Mouse (Mus musculus) mouse trophoblast stem cell (cell line): ENCODE data around the gene Gria4.
"Not testable (repeated sequence)": the region's sequence is repeated elsewhere in the genome, so short reads cannot be mapped to it uniquely, and the experiment has no call there.

ENCODE experiments used
- in situ Hi-C, 2 experiments: fragments of 300-500 bp; cut with MseI, MboI; formaldehyde crosslinking; loops; 2 replicates in 1 of 2; 3 replicates in 1 of 2; pipeline ENCODE4 v1.15.1; 2025

Gria4 gene

DNA sequence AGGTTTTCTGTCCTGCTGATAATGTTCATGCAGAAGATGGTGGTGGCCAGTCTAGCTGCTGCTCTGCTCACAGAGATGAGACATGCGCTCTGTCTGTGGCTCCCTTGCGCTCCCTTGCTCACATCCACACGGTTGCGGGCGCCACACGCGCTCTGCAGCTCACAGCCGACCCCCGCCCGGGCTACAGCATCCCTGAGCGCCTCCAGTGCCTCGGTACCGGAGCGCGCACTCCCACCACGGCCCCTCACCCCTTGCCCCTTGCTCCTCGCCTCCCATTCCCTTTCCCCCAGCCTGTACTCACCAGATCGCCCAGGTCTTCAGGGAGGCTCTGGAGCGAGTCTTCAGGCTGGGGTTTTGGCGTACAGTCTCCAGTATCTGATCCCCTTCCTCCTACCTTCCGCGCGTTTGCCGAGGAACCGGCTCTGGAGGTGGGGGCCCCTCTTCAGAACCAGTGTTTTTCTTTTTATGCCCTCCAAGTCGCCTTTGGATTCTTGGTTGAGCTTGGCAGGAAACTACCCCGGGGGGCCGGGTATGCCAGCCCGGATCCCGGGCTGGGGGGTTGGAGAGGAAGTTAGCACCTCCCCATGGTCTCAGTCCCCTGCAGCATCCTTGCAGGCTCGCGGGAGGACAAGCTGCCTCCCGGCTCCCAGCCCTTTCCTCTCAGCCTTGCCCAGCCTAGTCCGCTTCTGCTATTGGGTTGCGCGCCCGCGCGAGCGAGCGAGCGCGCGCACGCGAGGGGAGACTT, at the start of gene Gria4:
Gria4 (minus strand) TSS at position 691 of the 745 bp plus-strand sequence.
- in situ Hi-C loops = no loop called here

DNA sequence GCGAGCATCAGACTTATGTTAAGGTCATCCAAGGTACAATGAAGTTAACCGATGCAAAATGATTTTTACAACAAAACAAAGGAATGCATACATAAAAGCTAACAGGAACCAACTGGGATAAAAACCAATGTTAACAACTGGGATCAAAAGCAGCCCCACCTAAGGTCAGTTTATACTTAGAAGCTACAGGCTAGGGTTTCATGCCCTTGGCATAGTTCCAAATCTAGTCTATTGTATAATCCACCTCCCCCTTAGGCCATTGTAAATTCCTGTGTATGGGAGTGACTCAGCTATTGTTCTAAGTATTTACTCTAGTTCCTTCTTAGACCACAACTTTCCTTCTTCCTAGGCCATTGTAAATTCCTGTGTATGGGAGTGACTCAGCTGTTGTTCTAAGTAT, 14.9 kb upstream of the Gria4 start:
- in situ Hi-C loops = not testable (repeated sequence)

DNA sequence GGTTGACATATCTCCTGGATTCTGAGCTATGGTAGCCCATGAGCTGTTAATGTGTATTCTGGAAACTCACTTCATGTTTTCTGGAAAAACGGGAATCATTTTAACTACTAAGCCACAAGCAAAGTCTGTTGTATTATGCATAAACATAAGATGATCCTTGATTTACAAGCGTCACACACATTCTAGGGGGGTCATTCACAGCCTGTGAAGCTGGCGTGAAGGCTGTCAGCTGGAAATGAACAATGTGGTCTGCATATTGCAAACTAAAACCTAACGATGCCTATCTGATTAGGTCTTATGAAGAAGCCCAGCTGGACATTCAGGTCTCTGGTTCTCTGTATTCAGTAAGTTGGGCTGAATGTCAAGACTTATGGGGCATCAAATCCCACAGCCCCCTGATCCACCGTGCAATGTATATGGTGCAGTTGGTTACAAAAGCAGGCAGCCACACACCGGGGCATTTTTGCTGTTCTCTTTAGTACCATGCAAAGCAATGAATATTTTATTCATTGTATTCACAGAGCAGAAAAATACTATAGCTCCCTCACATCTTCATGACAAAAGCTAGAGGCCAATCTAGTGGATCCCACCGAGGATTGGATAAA, 7.2 kb upstream of the Gria4 start:
- in situ Hi-C loops = no loop called here

DNA sequence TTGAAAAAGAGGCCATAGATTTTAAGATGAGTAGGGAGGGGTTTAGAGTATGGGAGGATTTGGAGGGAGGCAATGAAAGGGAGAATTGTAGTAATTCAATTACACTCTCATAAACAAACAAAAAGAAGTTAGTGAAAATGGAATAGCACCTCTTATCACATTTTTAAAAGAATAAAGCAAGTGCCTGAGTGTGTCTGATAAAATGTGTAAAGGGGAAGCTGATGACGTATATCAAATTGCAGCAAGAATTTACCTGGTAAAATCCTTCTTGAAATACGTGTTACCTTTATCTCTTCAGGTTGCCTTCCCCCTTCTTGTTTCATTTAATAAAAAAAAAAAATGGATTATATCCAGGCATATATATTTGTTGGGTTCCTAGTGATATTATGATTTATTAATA, 1.4 kb upstream of the Gria4 start:
- in situ Hi-C loops = no loop called here

DNA sequence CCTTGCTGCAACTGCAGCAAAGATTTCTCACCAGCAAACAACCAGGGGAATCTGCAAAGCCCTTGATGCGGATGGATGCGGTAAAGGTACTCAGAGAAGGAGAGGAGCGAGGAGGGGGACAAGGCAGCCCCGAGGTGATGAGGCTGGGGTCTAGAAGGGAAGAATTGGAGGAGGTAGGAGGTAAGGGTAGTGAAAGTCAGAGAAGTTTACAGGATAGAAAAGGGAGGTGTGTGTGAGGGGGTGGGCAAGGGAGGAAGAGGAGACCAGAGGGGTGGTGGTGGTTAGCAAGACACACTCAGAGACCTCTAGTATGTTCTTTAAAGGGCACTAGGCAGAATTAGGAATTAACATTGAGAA, 233 bp upstream of the Gria4 start:
- in situ Hi-C loops = no loop called here

DNA sequence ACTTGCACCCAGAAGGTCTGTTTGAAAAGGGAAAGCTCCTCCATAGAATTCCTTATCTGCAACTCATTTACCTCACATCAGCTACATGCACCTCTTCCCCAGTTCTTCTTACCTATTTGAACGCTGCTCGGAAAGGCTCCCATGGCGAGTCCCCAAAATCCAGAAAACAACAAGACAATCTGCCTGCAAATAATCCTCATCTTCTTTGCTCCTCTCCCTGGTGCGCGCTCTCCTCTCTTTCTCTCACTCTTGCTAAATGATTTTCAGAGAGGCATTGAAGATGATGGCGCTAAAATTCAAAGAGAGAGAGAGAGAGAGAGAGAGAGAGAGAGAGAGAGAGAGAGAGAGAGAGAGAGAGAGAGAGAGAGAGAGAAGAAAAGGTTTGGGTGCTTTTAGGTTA, 959 bp downstream of the Gria4 start:
- in situ Hi-C loops = no loop called here

DNA sequence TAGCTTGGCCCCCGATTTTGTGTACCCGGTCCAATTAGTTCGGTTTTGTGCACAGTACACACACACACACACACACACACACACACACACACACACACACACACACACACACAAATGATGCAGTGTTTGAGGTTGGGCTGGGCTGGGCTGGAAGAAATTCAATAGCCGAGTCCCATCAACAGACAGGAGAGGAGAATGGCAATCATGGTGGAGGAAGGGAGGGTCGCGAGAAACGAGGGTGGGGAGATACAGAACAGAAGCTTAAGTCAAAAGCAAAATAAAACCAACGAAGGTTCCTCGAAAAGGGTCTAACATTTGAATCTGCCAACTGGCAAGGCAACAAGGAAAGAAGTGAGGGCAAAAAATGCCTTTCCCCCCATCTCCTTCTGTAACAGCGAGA, 1.6 kb downstream of the Gria4 start:
- in situ Hi-C loops = no loop called here

DNA sequence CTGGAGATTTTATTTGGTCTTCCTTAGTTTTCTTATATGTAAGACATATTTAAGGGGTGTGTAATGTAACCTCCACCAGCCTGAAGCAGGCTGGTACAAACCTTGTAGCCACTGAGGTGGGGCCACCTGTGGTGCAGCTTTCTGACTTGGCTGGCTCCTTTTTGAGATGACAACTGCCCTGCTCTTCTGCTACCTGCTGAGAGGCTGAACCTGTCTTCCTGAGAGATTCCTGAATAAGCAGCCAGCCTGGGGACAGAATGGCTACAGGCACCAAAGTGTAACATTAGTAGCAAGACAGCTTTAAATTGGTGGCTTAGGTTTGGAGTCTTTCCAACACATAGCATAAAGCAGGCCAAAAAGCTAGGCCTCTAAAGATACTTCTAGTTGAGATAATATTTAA, 46.6 kb downstream of the Gria4 start:
- in situ Hi-C loops = not testable (repeated sequence)

DNA sequence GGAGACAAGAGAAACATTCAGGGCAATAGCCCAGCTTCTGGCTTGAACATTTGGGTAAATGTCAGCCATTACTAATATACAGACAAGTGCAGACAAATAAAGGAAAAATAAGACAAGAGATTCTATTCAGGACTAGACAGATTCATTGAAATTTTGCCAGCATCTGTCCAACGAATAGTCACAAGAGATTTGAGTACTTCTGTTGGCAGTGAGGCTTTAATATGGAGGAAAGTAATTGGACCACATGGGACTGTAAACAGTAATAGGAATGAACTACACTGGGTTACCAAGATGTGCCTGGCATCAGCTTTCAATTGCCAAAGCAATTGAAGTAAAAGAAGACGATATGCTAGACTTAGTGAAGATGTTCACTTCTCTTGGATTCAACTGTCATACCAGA, 81.9 kb downstream of the Gria4 start:
- in situ Hi-C loops = no loop called here

DNA sequence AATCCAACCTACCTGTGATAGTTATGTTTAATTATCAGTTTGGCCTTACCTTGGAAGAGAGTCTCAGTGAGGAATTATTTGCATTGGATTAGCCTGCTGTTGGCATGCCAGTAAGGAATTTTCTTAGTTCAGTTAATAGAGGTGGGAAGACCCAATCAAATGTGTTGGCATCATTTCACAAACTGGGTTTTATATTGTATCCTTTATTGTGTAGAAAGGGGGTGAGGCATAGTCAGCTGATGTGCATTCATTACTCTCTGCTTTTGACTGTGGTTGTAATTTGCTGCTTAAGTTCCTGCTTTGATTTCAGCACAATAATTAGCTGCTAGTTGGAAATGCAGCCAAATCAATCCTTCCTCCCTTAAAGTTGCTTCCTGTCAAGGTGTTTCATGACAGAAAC, 83.7 kb downstream of the Gria4 start:
- in situ Hi-C loops = no loop called here

DNA sequence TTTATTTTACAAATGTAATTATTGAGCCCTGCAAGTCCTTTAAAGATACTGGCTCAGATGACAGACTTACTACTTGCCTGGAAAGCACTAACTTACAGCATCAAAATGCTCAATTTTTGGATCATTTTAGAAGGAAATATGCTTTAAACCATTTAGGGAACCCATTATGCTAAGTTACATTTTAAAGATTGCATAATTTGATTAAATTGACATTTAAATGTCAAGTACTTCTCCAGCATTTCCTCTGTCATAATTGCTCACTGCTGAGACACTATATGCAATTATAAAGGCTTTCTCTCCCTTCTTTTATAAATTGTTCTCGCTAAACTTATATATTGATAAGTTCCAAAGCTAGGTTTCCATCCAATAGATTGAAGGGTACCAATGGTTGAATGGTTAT, 108.9 kb downstream of the Gria4 start:
- in situ Hi-C loops = no loop called here

DNA sequence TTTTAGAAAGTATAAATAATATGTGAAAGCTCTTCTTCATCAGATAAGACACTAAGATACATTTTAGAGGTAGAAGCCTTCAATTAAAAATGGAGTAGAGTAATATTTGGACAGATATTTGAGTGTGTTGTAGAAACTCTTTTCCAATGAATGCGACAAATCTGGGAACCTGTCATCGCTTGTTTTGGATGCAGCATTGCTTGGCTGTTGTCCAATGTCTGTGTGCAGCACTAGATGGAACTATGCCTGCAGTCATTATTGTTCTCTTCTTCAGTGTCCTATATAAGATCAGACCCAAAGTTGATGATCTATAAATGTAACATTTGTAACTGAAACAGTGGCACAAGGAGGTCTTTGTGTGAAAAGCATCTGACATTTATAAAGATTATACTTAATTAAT, 115.8 kb downstream of the Gria4 start:
- in situ Hi-C loops = no loop called here

DNA sequence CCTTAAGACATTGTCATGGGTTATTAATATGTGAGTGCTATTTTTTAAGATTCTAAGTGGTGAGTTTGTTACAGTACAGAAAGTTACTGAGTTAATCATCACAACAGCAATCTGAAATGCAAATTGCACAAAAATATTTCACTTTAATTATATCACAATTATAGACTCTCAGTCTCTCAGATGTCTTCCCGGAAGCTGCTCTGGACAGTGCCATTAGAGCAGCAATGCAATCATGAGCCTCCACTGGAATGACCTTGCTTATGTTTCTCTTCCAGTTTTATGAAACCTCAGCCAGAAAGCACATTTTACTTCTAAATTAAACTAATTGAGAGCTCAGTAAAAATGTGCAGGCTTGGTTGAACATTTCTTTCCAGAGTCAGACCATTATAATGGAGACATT, 116.9 kb downstream of the Gria4 start:
- in situ Hi-C loops = no loop called here

DNA sequence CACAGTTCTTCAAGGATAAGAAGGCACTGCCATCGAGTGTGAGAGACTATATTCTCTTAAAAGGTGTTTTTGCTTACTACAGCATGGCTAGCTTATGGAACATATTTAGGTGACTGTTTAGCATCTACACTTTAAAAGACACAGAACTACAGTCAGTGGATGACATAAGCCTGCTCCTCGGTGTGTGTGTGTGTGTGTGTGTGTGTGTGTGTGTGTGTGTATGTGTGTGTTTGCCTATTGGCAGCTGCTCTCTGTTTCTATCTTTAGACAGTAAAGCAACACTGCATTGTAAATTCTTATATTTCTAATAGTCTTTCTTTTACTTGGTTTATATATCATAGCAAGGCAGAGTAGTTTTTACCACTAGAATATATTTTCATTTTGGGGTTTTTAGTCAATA, 130.3 kb downstream of the Gria4 start:
- in situ Hi-C loops = no loop called here

DNA sequence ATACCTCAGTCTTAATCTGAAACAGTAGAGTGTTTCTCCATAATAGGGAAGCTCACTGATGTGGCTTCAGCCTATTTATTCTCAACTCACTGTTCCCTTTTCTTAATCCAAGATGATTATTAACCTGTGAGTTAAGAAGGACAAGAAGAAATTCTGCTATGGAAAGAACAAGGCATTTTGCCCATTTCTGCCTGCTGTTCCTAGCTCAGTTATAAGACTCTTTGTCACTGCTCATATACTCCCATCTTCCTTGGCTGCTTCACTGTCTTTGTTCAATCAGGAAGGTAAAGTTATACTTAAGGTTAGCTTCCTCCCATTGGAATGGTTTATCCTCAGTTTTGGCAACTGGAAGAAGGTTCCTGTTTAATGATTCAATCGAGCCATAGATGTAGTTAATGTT, 133.6 kb downstream of the Gria4 start:
- in situ Hi-C loops = no loop called here

DNA sequence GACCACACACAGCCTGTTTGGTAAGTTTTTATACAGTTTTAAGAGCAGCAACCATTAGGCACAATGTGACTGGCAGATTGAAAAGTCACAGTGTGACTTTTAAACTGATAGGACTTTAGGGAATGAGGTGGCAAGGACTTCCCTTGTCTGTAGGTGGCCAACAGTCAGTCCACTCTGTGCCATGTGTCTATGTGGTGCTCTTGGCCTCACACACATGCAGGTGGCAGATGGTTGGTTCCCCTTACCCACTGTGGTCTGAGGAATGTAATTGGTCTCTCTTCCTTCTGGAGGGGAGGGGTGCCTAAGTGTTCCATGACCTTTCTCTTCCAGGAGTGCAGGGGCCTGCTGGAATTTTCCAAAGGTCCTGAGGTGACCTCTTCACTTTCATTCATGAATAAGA, 137.1 kb downstream of the Gria4 start:
- in situ Hi-C loops = no loop called here

DNA sequence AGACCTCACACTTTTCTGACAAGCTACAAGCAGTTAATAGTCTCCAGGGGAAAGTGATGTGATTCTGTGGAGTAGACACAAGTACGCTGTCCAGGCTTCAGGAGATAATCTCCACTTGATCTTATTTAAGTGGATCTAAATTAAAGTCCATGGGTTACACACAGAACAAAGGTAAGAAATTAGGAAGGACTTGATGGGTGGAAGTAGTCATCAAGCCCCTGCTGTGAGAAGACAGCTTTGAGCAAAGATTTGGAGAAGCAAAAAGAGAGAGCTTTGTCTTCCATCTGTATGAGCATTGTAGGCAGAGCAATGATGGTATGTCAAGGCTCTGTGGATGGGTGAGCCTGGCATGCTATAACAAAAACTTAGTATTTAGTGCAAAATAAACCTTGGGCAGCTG, 141.7 kb downstream of the Gria4 start:
- in situ Hi-C loops = no loop called here

DNA sequence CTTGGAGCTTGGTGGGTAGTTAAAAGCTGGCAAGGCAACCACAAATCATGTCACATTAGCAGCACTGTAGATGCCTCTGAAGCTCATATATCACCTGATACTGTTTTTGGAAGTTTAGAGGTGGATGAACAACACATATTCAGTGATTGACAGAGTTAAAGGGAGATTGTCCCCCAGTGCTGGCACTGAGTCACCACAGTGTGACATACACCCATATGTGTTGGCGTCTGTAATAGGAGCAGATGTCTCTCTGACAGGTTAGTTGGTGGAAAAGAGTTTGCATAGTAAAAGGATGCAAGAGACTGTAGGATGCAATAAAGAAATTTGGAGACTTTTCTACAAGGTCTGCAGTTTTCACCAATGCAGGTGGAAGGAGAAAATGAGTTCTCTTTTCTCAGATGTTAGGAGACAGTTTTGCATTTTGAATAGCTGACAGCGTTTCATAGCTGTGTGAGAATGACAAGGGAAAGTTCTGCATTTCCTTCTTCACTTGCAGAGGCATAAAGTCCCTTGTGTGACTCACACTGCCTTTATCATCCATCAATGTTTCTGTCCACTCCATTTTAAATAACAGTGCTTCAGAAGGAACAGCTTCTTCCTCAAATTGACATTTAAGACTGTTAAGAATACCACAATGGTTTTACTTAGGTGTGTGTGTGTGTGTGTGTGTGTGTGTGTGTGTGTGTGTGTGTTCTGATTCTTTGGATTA, 156.7 kb downstream of the Gria4 start:
- in situ Hi-C loops = no loop called here

DNA sequence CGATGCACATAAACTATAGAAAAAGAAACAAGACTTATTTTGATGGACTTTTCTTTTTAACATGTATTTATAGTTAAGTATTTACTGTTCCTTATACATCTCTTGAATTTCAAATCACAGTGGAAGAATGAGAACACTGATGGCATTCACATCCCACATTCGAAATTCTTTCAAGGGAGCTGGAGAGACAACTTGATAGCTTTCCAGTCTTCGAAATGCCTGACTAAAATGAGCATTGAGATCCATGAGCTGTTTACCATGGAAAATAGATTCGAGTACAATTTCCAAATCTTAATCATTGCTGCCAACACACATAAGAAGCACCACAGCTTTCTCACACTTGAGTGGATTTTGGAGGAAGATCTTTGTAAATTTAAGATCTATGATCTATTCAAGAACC, 164.1 kb downstream of the Gria4 start:
- in situ Hi-C loops = no loop called here

DNA sequence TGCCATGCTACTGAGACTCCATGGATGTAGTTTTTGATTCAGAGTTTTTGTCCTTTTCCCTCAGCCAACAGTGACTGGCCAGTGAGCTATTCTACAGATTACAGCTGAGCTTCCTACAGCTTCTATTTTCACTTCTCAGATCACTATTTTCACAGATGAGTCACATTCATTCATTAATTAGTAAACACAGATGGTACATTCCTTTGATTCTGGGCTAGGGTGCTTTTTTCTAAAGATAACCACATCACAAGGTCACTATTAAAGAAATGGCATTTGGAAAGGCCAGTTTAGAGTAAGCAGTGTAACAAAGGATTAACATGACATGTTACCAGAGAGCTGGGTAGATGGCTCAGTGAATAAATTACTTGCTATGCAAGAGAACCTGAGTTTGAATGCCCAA, 180.7 kb downstream of the Gria4 start:
- in situ Hi-C loops = no loop called here

DNA sequence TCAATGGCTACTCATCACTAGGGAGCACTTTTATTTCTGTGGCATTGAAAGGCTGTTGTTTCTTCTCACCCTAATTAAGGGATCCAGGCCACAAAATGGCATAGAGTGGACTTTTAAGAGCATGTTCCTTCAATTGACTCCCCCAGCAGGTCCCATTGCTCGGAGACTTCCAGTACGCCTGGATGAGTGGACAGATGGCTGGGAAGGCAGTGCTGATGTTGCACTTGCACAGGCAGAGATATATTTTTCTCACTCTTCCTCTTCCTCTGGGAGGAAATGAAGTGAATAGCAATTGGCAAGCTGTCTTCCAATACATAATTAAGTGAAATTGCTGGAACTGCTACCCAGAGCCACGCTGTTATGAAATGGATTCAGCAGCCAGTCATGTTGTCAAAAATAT, 190.7 kb downstream of the Gria4 start:
- in situ Hi-C loops = no loop called here

DNA sequence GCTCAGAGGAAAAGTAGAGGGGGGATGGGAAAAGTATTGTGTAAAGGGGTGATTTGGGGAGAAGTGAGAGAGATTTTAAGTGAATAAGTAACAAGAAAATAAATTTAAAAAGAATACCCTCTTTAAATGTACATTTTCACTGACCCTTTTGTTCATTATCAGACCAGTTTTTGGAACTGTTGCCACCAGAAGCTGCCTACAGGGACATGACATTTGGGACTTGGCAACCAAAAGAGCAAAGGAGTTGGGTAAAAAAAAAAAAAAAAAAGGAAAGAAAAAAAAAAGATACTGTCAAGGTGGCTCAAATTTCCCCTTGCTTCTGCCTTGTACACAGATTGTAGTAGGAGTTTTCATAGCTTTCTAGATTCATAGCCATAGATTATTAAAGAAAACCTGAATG, 191.8 kb downstream of the Gria4 start:
- in situ Hi-C loops = no loop called here

DNA sequence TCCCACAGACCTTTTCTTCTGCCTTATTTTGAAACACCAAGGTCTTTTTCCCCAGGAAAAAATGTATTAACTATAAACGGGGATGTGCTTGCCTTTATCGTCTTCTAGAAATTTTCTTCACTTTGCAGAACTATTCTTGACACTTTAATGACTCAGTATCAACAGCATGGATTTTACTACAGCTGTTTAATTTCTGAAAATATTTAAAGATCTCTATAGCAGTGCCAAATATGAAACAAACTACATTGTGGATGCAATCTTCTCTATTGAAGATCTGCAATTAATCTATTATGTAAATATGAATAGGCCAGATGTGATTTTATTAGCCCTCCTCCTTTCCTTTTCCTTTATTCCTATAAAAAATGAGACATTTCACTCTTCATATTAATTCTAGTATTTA, 194.2 kb downstream of the Gria4 start:
- in situ Hi-C loops = no loop called here
